Mouse (Mus musculus) heart, adult 2 months (tissue): ENCODE results near the gene Gm20532. TPM values are rescaled to one million over a fixed set of nuclear protein-coding genes. Genes with fewer than 3 reads are reported as not detected.
"Not testable (repeated sequence)": the region's sequence is repeated elsewhere in the genome, so short reads cannot be mapped to it uniquely, and the experiment has no call there.

Experiments used
- DNase-seq, 2 experiments: peaks; one replicate each; pipeline ENCODE4 v3.0.0; 2021
- H3K27ac ChIP-seq: fragments of 200-600 bp; 2 replicates; pipeline ENCODE4 v1.8.1; 2022
- H3K27me3 ChIP-seq: fragments of 200-500 bp; 2 replicates; pipeline ENCODE4 v1.6.1; 2012; ENCODE audit warnings: mild to moderate bottlenecking, low read length, inconsistent platforms, mixed read lengths; ENCODE audit not compliant: control insufficient read depth, insufficient read depth
- H3K36me3 ChIP-seq: fragments of 200-500 bp; 2 replicates; pipeline ENCODE4 v1.6.1; 2012; ENCODE audit warnings: low read length, inconsistent platforms; ENCODE audit not compliant: control insufficient read depth, insufficient read depth
- H3K4me1 ChIP-seq: fragments of 200-500 bp; 2 replicates; pipeline ENCODE4 v1.6.1; 2011; ENCODE audit warnings: low read length; ENCODE audit not compliant: control insufficient read depth, insufficient read depth
- H3K4me3 ChIP-seq: fragments of 200-600 bp; 2 replicates; pipeline ENCODE4 v1.8.1; 2022
- H3K79me2 ChIP-seq: fragments of 200-500 bp; replicated peaks from 2 replicates; pipeline ENCODE4 v1.6.1; 2012; ENCODE audit warnings: mild to moderate bottlenecking, inconsistent platforms, low read length, moderate library complexity, mixed read lengths; ENCODE audit not compliant: control insufficient read depth, insufficient read depth
- H3K9ac ChIP-seq: fragments of 200-500 bp; 2 replicates; pipeline ENCODE4 v1.6.1; 2012; ENCODE audit warnings: low read depth, mild to moderate bottlenecking, control low read depth, inconsistent platforms, low read length, mixed read lengths
- CTCF ChIP-seq: fragments of 200-600 bp; IDR thresholded peaks from 2 replicates; pipeline ENCODE4 v1.8.1; 2022; ENCODE audit warnings: antibody characterized with exemption, mild to moderate bottlenecking, moderate library complexity
- EP300 ChIP-seq: fragments of 200-500 bp; IDR thresholded peaks from 2 replicates; pipeline ENCODE4 v1.6.1; 2011; ENCODE audit warnings: low read depth, low read length, control low read depth; ENCODE audit not compliant: insufficient read depth
- POLR2A ChIP-seq: fragments of 200-500 bp; IDR thresholded peaks from 2 replicates; pipeline ENCODE4 v1.6.1; 2011; ENCODE audit warnings: mild to moderate bottlenecking, low read depth, low read length, control low read depth; ENCODE audit not compliant: insufficient read depth
- WGBS: fragments of 180-500 bp; shearing (Covaris S2); methylation state at CpG from one replicate; pipeline ENCODE4 v1.1.7; 2018; 5-methylcytosine and 5-hydroxymethylcytosine counted together
- intact Hi-C: fragments of 180-260 bp; cut with DNase I; formaldehyde crosslinking; loops from one replicate; pipeline ENCODE4 v1.15.1; 2025
- microRNA-seq, 2 experiments: library from miRNA; unstranded; fragments of <30 nt; microRNA quantifications; one replicate each; pipeline ENCODE4 v1.2.0; 2021
- polyA plus RNA-seq: library from polyadenylated mRNA; depleted of rRNA; stranded (reverse); fragments of >200 nt; gene quantifications from 2 replicates; pipeline ENCODE4 v1.2.3, GENCODE M21; 2012; rRNA removed
- total RNA-seq, 2 experiments: library from RNA; stranded (reverse); gene quantifications; 2 replicates each; pipeline ENCODE4 v1.2.3; 2021

The Gm20532 gene
- total and polyA plus RNA-seq, 3 experiments = not detected

- Histone ChIP-seq H3K4me3 (no peak overlapping the region), H3K36me3 (no peaks in the 10 kb centered on the region), H3K27ac (no peak overlapping the region), H3K4me1 (no peaks in the 10 kb centered on the region), H3K9ac (no peak overlapping the region), H3K27me3 (peaks cover 1% of the 10 kb centered on the region; the same call in 1 of the 2 replicates), H3K79me2 (no peaks in the 10 kb centered on the region)
- no peak for DNase-seq
- 44% methylated on average over 10 of the region's 10 CpGs for whole genome bisulfite sequencing
- no peak for TF ChIP-seq CTCF
- no peak for TF ChIP-seq POLR2A
- intact Hi-C loops = no loop called here
Observed at GRCm38 (mm10) chr2:26663112-26663511, 76.7 kb downstream of the Gm20532 start.

DNA sequence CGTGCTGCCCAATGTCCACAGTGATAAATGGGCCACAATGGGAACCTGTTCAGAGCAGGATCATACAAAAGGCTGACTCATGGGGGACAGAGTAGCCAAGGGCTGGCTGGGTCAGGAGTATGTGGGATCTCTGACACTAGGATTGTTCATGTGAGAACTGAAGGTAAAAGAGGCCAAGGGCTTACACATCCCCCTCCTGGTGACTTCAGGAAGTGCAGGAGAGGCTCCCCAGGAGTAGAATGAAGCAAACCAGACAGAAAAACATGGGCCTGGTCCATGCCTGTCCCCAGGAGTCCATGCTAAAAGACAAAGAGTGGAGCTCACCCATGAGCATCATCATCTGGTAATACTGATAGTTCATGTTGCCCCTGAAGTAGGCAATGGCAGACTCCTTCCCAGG, 77.1 kb downstream of the Gm20532 start:
- TF ChIP-seq CTCF = peak; percentile 68
- H3K36me3 ChIP-seq, H3K27ac ChIP-seq, H3K79me2 ChIP-seq, H3K9ac ChIP-seq, H3K4me3 ChIP-seq, intact Hi-C loops, DNase-seq, H3K27me3 ChIP-seq, H3K4me1 ChIP-seq: not testable (repeated sequence)
- 77% methylated on average over 1 of the region's 1 CpGs for WGBS

GRCm38 (mm10) chr2:26668746-26669145, 82.3 kb downstream of the Gm20532 start:
- intact Hi-C loops = no loop called here
- TF ChIP-seq POLR2A (no peak), EP300 (no peak), CTCF (no peak)

DNA sequence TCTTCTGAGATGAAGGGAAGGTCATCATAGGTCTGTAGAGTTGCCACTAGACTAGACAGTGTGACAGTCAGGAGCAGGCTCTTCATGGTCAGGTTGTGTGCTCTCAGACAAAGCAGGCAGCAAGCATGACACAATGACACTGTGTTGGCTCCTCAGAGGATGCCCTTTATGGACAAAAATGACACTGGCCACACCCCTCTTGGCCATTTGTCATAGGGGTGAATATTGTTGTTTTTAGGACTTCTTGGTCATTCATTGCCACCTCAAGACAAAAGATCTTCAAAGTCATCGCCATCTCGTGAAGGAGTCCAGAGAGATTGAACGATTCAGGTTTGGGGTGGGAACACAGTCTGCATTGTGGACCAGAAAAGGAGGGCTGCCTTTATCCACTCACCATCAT, 84.7 kb downstream of the Gm20532 start, which contains the start of gene Lcn4:
Lcn4 (minus strand) TSS at position 101 of the 400 bp plus-strand sequence.
- no peak for DNase-seq
- intact Hi-C loops = no loop called here
- Histone ChIP-seq H3K27ac (no peak within 1 kb of the TSS), H3K4me1 (no peaks in the 10 kb centered on the region), H3K79me2 (no peaks in the 10 kb centered on the region), H3K4me3 (no peak within 1 kb of the TSS), H3K36me3 (no peaks in the 10 kb centered on the region), H3K27me3 (no peaks in the 10 kb centered on the region; the same call in 1 of the 2 replicates), H3K9ac (no peak within 1 kb of the TSS)
- 84% methylated on average over 3 of the region's 3 CpGs for WGBS
- no peak for TF ChIP-seq EP300
- TF ChIP-seq POLR2A = no peak
- no peak for TF ChIP-seq CTCF

More at GRCm38 (mm10) chr2:26668746-26669145, 82.3 kb downstream of the Gm20532 start:
- no peaks in the 10 kb centered on the region for H3K4me1 ChIP-seq
- DNase-seq = no peak
- no peaks in the 10 kb centered on the region for H3K36me3 ChIP-seq
- H3K9ac ChIP-seq = no peak overlapping the region
- H3K79me2 ChIP-seq = no peaks in the 10 kb centered on the region
- H3K27ac ChIP-seq = no peak overlapping the region
- H3K4me3 ChIP-seq = no peak overlapping the region
- no peaks in the 10 kb centered on the region; the same call in 1 of the 2 replicates for H3K27me3 ChIP-seq

Small RNA genes lying within 50 kb of the gene (microRNA-seq; reads per million reads assigned to microRNA genes)
- gene Mir126a (5.8 to 6.2 reads per million in 2 experiments), gene Mir126b (0 reads per million in 2 experiments)

Other genes starting within 250 kb of the Gm20532 start
- 10 to 100 TPM; 23.2 to 25.9 TPM for gene Dnlz, start 234.5 kb upstream of the Gm20532 start, total RNA-seq
- gene Dnlz, start 234.5 kb upstream of the Gm20532 start, polyA plus RNA-seq = 22.6 and 22.7 TPM in 2 replicates
- gene Card9, start 225.7 kb upstream of the Gm20532 start, total RNA-seq = 1 to 10 TPM; 1.0 to 1.2 TPM
- gene Card9, start 225.7 kb upstream of the Gm20532 start, polyA plus RNA-seq = 2.3 and 4.1 TPM in 2 replicates
- gene Snapc4, start 206.0 kb upstream of the Gm20532 start, total RNA-seq = 1 to 10 TPM; 7.2 to 9.5 TPM
- gene Snapc4, start 206.0 kb upstream of the Gm20532 start, polyA plus RNA-seq = 20.4 and 24.3 TPM in 2 replicates
- gene Entr1, start 197.3 kb upstream of the Gm20532 start, total RNA-seq = 10 to 100 TPM; 40.5 to 46.9 TPM
- 59.7 and 85.6 TPM in 2 replicates for gene Entr1, start 197.3 kb upstream of the Gm20532 start, polyA plus RNA-seq
- 100 to 1,000 TPM; 139 to 160 TPM for gene Pmpca, start 197.3 kb upstream of the Gm20532 start, total RNA-seq
- 69.1 and 123 TPM in 2 replicates for gene Pmpca, start 197.3 kb upstream of the Gm20532 start, polyA plus RNA-seq
- 10 to 100 TPM; 15.8 to 16.3 TPM for gene Inpp5e, start 177.4 kb upstream of the Gm20532 start, total RNA-seq
- 22.1 and 23.6 TPM in 2 replicates for gene Inpp5e, start 177.4 kb upstream of the Gm20532 start, polyA plus RNA-seq
- gene Sec16a, start 141.4 kb upstream of the Gm20532 start, total RNA-seq = 10 to 100 TPM; 36.3 to 40.4 TPM
- gene Sec16a, start 141.4 kb upstream of the Gm20532 start, polyA plus RNA-seq = 37.5 and 50.1 TPM in 2 replicates
- 10 to 100 TPM; 31.6 to 32.4 TPM for gene Notch1, start 70.0 kb upstream of the Gm20532 start, total RNA-seq
- gene Notch1, start 70.0 kb upstream of the Gm20532 start, polyA plus RNA-seq = 22.0 and 23.2 TPM in 2 replicates
- 100 to 1,000 TPM; 102 to 111 TPM for gene Egfl7, start 6.6 kb upstream of the Gm20532 start, total RNA-seq
- gene Egfl7, start 6.6 kb upstream of the Gm20532 start, polyA plus RNA-seq = 499 and 610 TPM in 2 replicates
- 10 to 100 TPM; 52.8 to 59.2 TPM for gene Agpat2, start 17.8 kb downstream of the Gm20532 start, total RNA-seq
- gene Agpat2, start 17.8 kb downstream of the Gm20532 start, polyA plus RNA-seq = 117 and 142 TPM in 2 replicates
- 10 to 100 TPM; 20.0 to 21.1 TPM for gene Fam69b, start 41.8 kb downstream of the Gm20532 start, total RNA-seq
- 45.7 and 47.6 TPM in 2 replicates for gene Fam69b, start 41.8 kb downstream of the Gm20532 start, polyA plus RNA-seq
- not detected for gene Lcn4, start 84.6 kb downstream of the Gm20532 start, total RNA-seq
- not detected in 2 replicates for gene Lcn4, start 84.6 kb downstream of the Gm20532 start, polyA plus RNA-seq